Mouse (Mus musculus): ENCODE results near the gene Rps27l. TPM values are rescaled to one million over a fixed set of nuclear protein-coding genes. Genes with fewer than 3 reads are reported as not detected.

Rps27l gene
- polyA plus RNA-seq, 1 experiment from 2014 or later = 251 TPM

- DNase-seq (no peak), ATAC-seq (ENCODE audit: low FRiP score, low TSS enrichment) (no peak)
- 83% methylated on average over 8 of the region's 8 CpGs for WGBS
- H3K4me2 ChIP-seq (ENCODE audit: low read length) = no peak overlapping the region
- no peaks in the 10 kb centered on the region for H3K36me3 ChIP-seq (ENCODE audit: control insufficient read depth, insufficient read depth, low read length)
- H3K4me1 ChIP-seq (ENCODE audit: control insufficient read depth, insufficient read depth, low read length) = no peaks in the 10 kb centered on the region
- H3K9ac ChIP-seq (replicated peaks; ENCODE audit: low read length) = no peak overlapping the region
- no peaks in the 10 kb centered on the region for H3K9me3 ChIP-seq (ENCODE audit: control insufficient read depth, low read length)
- H3K27ac ChIP-seq (replicated peaks; ENCODE audit: low read depth, low read length) = no peak overlapping the region
- H3K27me3 ChIP-seq (ENCODE audit: control insufficient read depth, insufficient read depth, low read length) = no peaks in the 10 kb centered on the region
- no peak overlapping the region for H3K4me3 ChIP-seq (replicated peaks; ENCODE audit: low read depth, low read length)
Measured at GRCm38 (mm10) chr9:66991750-66992410, 46.0 kb downstream of the Rps27l start.

Other genes with a start within 250 kb of the Rps27l start
- 0.07 and 0.62 TPM in 2 replicates for gene Car12, start 232.4 kb upstream of the Rps27l start, polyA plus RNA-seq (2014; fragmentation: Nextera tagmentation; extraction: Ambion mirVana)
- gene Aph1b, start 150.6 kb upstream of the Rps27l start, polyA plus RNA-seq (2014; fragmentation: Nextera tagmentation; extraction: Ambion mirVana) = 20.1 and 32.0 TPM in 2 replicates
- gene Gm10647, start 149.0 kb upstream of the Rps27l start, polyA plus RNA-seq (2014; fragmentation: Nextera tagmentation; extraction: Ambion mirVana) = 0.11 and 0.16 TPM in 2 replicates
- 2.1 and 3.4 TPM in 2 replicates for gene Aph1c, start 111.4 kb upstream of the Rps27l start, polyA plus RNA-seq (2014; fragmentation: Nextera tagmentation; extraction: Ambion mirVana)
- gene Rab8b, start 26.4 kb upstream of the Rps27l start, polyA plus RNA-seq (2014; fragmentation: Nextera tagmentation; extraction: Ambion mirVana) = 20.8 and 27.6 TPM in 2 replicates
- gene Lactb, start 29.4 kb downstream of the Rps27l start, polyA plus RNA-seq (2014; fragmentation: Nextera tagmentation; extraction: Ambion mirVana) = 14.2 and 14.8 TPM in 2 replicates
- 96.7 and 124 TPM in 2 replicates for gene Tpm1, start 103.3 kb downstream of the Rps27l start, polyA plus RNA-seq (2014; fragmentation: Nextera tagmentation; extraction: Ambion mirVana)